Mouse (Mus musculus): ENCODE measurements at regions not wholly inside any gene's neighbourhood (a gene's known extent, or its start where the extent isn't known, plus 50 kb on each side); places are given as distances from the start of the nearest gene placed in this dataset.
"Not testable (repeated sequence)": the region's sequence is repeated elsewhere in the genome, so short reads cannot be mapped to it uniquely, and the experiment has no call there.

GRCm38 (mm10) chr3:38320998-38321397, 163.6 kb downstream of the Ankrd50 start:
- no peak for DNase-seq (ENCODE audit: low spot score in 2 of 2)

GRCm38 (mm10) chr3:38312834-38313233, 171.8 kb downstream of the Ankrd50 start:
- no peak for DNase-seq (ENCODE audit: low spot score in 2 of 2)

DNA sequence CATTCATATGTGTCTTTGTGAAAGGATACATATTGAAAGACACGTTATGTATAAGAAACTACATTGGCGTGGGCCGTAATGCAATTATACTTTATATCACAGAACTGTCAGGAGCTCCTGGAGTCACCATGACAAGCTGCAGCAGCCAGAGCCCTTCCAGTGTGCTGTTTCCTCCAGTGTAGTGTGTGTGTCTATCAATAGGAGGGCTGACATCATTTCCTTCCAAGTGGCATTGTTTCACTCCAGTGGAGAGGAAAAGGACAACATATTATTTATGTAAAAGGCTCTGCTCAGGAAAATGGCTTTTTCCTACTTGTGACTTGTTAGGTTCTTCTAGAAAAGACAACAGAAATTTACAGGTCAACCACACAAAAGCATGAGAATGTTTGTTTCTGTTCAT, 172.5 kb downstream of the Ankrd50 start:
- DNase-seq (ENCODE audit: low spot score in 2 of 2), result no peak

- no peak for DNase-seq (ENCODE audit: low spot score in 2 of 2)
Measured at GRCm38 (mm10) chr3:38299898-38300751, 184.5 kb downstream of the Ankrd50 start.

- DNase-seq (ENCODE audit: low spot score in 2 of 2), result no peak
Measured at GRCm38 (mm10) chr3:38299236-38299897, 185.3 kb downstream of the Ankrd50 start.

DNA sequence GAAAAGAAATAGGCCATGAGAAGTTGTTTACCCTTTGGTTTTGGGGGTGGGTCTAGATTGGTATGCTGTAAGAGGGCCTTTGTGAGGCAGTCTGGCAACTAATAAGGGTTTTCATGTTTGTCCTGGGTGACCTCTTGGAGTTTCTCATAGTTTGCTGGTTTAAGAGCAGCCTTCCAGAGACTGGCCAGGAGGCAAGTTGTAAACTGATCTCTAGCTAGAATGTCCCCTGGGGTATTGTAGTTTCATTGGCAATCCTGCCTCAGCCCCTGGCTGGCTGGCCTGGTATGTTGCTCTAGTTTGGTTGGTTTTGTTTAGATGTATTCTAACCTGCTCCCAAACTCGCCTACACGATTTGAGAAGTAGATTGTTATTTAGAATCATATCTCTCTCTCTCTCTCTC, 187.1 kb downstream of the Ankrd50 start:
- no peak for DNase-seq (ENCODE audit: low spot score in 2 of 2)

GRCm38 (mm10) chr3:38289062-38289461, 195.6 kb downstream of the Ankrd50 start:
- no peak for DNase-seq (ENCODE audit: low spot score in 2 of 2)

DNA sequence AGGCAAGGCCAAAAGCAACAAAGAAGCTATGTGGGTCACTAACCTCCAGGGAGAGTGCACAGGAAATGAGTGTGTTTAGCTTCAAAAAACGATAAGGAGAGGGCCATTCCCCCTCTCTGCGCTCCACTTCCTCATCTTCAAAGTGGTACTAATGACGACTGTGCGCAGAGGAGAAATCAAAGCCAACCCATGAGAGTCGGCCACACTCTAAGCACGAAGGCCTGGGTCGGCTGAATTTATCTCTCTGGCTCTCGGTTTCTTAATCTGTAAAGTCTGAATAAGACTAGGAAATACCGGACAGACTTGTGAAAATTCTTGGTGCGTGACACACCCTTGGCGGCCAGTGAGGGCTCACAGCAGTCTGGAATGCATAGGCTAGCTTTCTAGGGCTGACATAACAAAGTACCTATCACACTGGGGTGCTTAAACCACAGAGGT, 200.9 kb downstream of the Ankrd50 start:
- no peak for DNase-seq (ENCODE audit: low spot score in 2 of 2)

GRCm38 (mm10) chr3:38282891-38283290, 201.8 kb downstream of the Ankrd50 start:
- DNase-seq (ENCODE audit: low spot score in 2 of 2), result no peak

GRCm38 (mm10) chr3:38281683-38282082, 203.0 kb downstream of the Ankrd50 start:
- no peak for DNase-seq (ENCODE audit: low spot score in 2 of 2)

DNA sequence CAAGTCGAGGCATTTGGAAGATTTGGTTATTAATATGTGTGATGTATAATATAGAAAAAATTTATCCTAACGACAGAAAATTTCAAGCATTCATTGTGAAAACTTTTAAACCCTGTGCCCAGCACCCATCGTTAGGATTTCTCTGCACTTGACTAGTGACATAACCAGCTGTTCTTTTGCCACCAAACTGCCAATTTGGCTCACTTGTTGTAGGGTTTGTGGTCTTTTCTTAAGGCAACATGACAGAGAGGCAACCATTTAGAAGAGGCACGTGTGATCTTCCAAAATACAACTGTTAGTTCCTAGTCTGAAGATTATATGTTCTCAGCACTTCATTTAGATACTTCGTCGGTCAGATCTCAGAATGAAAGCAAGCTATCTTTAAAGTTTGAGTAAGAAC, 203.8 kb downstream of the Ankrd50 start:
- DNase-seq (ENCODE audit: low spot score in 2 of 2), result no peak

- no peak for DNase-seq (ENCODE audit: low spot score in 2 of 2)
Measured at GRCm38 (mm10) chr3:38280105-38280504, 204.5 kb downstream of the Ankrd50 start.

DNA sequence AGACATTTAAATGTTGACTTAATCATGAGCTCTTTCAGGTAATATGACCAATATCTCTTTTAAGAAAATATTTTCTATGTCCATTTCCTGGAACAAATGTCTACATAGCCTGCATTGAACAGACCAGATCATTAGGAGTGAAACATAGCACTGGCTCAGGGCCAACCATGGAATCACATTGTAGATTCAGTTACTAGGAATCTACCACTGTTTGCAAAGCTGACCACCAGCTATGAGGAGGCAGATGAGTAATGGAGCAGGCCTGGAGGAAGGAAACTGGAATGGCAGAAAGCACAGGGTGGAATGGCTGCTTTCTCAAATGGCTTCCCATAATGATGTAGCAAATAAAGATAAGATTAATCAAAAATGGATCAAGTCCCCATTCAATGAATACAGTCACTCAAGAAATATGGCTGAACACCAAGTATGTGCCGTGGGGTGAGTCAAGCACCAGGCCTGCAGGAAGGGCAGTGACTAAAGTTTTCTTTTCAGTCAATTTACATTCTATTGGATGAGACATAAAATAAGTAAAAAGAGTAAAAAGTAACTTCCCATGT, 207.6 kb downstream of the Ankrd50 start:
- no peak for DNase-seq (ENCODE audit: low spot score in 2 of 2)

GRCm38 (mm10) chr3:38275321-38275720, 209.3 kb downstream of the Ankrd50 start:
- DNase-seq (ENCODE audit: low spot score in 2 of 2), result no peak

- DNase-seq (ENCODE audit: low spot score in 2 of 2), result no peak
Measured at GRCm38 (mm10) chr3:38270742-38271141, 213.9 kb downstream of the Ankrd50 start.

GRCm38 (mm10) chr3:38268226-38268625, 216.4 kb downstream of the Ankrd50 start:
- no peak for DNase-seq (ENCODE audit: low spot score in 2 of 2)

- DNase-seq (ENCODE audit: low spot score in 2 of 2), result no peak
Measured at GRCm38 (mm10) chr3:38263261-38264141, 221.1 kb downstream of the Ankrd50 start.

GRCm38 (mm10) chr3:38261326-38262075, 223.1 kb downstream of the Ankrd50 start:
- peak; percentile 6 to 22 for DNase-seq (ENCODE audit: low spot score in 2 of 2)

DNA sequence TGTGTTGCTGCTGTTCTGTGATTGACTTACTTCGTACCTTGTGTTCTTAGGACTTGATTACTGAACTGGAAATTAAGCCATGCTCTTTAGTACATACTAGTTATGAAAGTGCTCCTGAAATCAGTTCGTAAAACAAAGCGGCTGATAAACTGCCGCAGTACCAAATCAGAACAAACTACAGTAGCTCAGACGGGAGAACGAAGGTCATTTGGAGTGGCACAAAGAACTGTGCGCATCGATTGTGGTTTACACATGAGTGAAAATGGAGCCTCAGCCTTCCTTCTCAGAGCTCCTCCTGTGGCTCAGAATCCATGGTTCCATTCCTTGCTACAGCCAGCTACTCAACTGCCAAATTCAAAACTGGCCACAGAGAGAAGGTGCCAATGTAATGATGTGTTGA, 225.4 kb downstream of the Ankrd50 start:
- DNase-seq (ENCODE audit: low spot score in 2 of 2), result not testable (repeated sequence)

GRCm38 (mm10) chr3:38257843-38258290, 226.8 kb downstream of the Ankrd50 start:
- no peak for DNase-seq (ENCODE audit: low spot score in 2 of 2)

Measured in frontal cortex, postnatal 36 days (tissue).